ENCODE assay signal across 9 mouse cellular contexts in genomic region chr4:156227752-156228392, GRCm38 (mm10). TPM values are rescaled to one million over a fixed set of nuclear protein-coding genes. Genes with fewer than 3 reads are reported as not detected.
A peak's percentile ranks its signal among the peaks of the same experiment; 100 is the strongest.
DNase-seq lines count a peak whose midpoint lies in the region; ATAC-seq and TF ChIP-seq lines count a peak whose summit lies in the region.
"Had no signal": no experiment of that assay in that cellular context is flagged by ENCODE, and none has a peak within 500 bp of the region (broad histone marks: within the 10 kb centered on the region; RNA-seq: fewer than 3 reads in every experiment).

No protein-coding gene starts in this region.

- no peak for DNase-seq in neural tube, embryonic 10.5 days (ENCODE audit: extremely low spot score, low spot score)
- DNase-seq in forebrain, embryonic 14.5 days (ENCODE audit: low spot score) = peak; percentile 25
- DNase-seq in kidney, postnatal 0 days (ENCODE audit: low spot score) = no peak
- no peak for DNase-seq in spleen, postnatal 10 days (ENCODE audit: low spot score in 2 of 2)
- DNase-seq in right cerebral cortex, postnatal 25 days = no peak
- no peak for DNase-seq in thymus, postnatal 4 days

- H3K4me1 ChIP-seq in neural tube, embryonic 13.5 days (replicated peaks) = peaks cover 11% of the 10 kb centered on the region
- no peaks in the 10 kb centered on the region for H3K4me1 ChIP-seq in forebrain, embryonic 14.5 days (ENCODE audit: control insufficient read depth, insufficient read depth, low read length)
- 0 out of 2 replicates have a peak, but pooled peaks cover 4% of the 10 kb centered on the region for H3K4me1 ChIP-seq in kidney, postnatal 0 days (replicated peaks; ENCODE audit: insufficient read depth, low read length)
- H3K4me1 ChIP-seq: neural tube, embryonic 12.5 days had no signal

- ATAC-seq in neural tube, embryonic 13.5 days (ENCODE audit: low read depth) = no peak
- ATAC-seq in forebrain, embryonic 14.5 days = peak; percentile 35; the same call in 1 of the 2 replicates
- 0 out of 2 replicates have a peak, but pooled peaks have one; percentile 8 for ATAC-seq in kidney, postnatal 0 days (replicated peaks; ENCODE audit: low FRiP score, low read depth)

- no peaks in the 10 kb centered on the region for H3K9me3 ChIP-seq in neural tube, embryonic 13.5 days
- no peaks in the 10 kb centered on the region for H3K9me3 ChIP-seq in forebrain, embryonic 14.5 days (replicated peaks; ENCODE audit: control insufficient read depth, low read length)
- no peaks in the 10 kb centered on the region for H3K9me3 ChIP-seq in kidney, postnatal 0 days (replicated peaks; ENCODE audit: low read length)
- H3K9me3 ChIP-seq: neural tube, embryonic 12.5 days had no signal

- no peak for TF ChIP-seq CTCF in kidney, postnatal 0 days (IDR thresholded peaks at IDR 0.05; ENCODE audit: low read depth)

- H3K79me2 ChIP-seq in macrophage (ENCODE audit: inconsistent target) = peaks cover 11% of the 10 kb centered on the region; the same call in 1 of the 2 replicates

- H3K27me3 ChIP-seq in neural tube, embryonic 13.5 days = no peaks in the 10 kb centered on the region
- no peaks in the 10 kb centered on the region for H3K27me3 ChIP-seq in forebrain, embryonic 14.5 days (replicated peaks; ENCODE audit: control insufficient read depth, insufficient read depth, low read length)
- H3K27me3 ChIP-seq in kidney, postnatal 0 days (ENCODE audit: insufficient read depth, low read length) = no peaks in the 10 kb centered on the region
- H3K27me3 ChIP-seq: neural tube, embryonic 12.5 days had no signal

- no peak overlapping the region for H3K27ac ChIP-seq in neural tube, embryonic 13.5 days (replicated peaks)
- no peak overlapping the region for H3K27ac ChIP-seq in forebrain, embryonic 14.5 days (ENCODE audit: low read depth, low read length)
- no peak overlapping the region for H3K27ac ChIP-seq in kidney, postnatal 0 days
- peak overlapping the region; percentile 60 for H3K27ac ChIP-seq in macrophage
- H3K27ac ChIP-seq: neural tube, embryonic 12.5 days had no signal

- H3K4me2 ChIP-seq in neural tube, embryonic 13.5 days = no peak overlapping the region; the same call in 1 of the 2 replicates
- H3K4me2 ChIP-seq in forebrain, embryonic 14.5 days (ENCODE audit: low read length) = 0 out of 2 replicates have a peak overlapping the region, but pooled peaks have one; percentile 3
- peak overlapping the region; percentile 26 for H3K4me2 ChIP-seq in kidney, postnatal 0 days (ENCODE audit: low read length)
- H3K4me2 ChIP-seq: neural tube, embryonic 12.5 days had no signal

- no peak overlapping the region for H3K4me3 ChIP-seq in neural tube, embryonic 13.5 days
- no peak overlapping the region for H3K4me3 ChIP-seq in forebrain, embryonic 14.5 days (ENCODE audit: low read depth, low read length)
- no peak overlapping the region for H3K4me3 ChIP-seq in kidney, postnatal 0 days (replicated peaks; ENCODE audit: low read depth, low read length)
- H3K4me3 ChIP-seq in macrophage (ENCODE audit: inconsistent target) = peak overlapping the region; percentile 37
- H3K4me3 ChIP-seq: neural tube, embryonic 12.5 days had no signal

- WGBS in neural tube, embryonic 13.5 days = 41% methylated on average over 18 of the region's 18 CpGs
- 31% methylated on average over 18 of the region's 18 CpGs for WGBS in forebrain, embryonic 14.5 days
- 36% methylated on average over 18 of the region's 18 CpGs for WGBS in kidney, postnatal 0 days
- WGBS in macrophage (ENCODE audit: missing documents) = 60% methylated on average over 15 of the region's 18 CpGs

- peaks cover 52% of the 10 kb centered on the region for H3K36me3 ChIP-seq in neural tube, embryonic 13.5 days
- peaks cover 37% of the 10 kb centered on the region for H3K36me3 ChIP-seq in forebrain, embryonic 14.5 days (ENCODE audit: control insufficient read depth, insufficient read depth, low read length)
- H3K36me3 ChIP-seq in kidney, postnatal 0 days (ENCODE audit: insufficient read depth, low read length) = peaks cover 16% of the 10 kb centered on the region
- peaks cover 45% of the 10 kb centered on the region; the same call in 1 of the 2 replicates for H3K36me3 ChIP-seq in macrophage (ENCODE audit: inconsistent target)

- peak overlapping the region; percentile 31; the same call in 1 of the 2 replicates for H3K9ac ChIP-seq in neural tube, embryonic 13.5 days
- no peak overlapping the region for H3K9ac ChIP-seq in forebrain, embryonic 14.5 days (ENCODE audit: low read length)
- H3K9ac ChIP-seq in kidney, postnatal 0 days (ENCODE audit: low read depth, low read length) = 0 out of 2 replicates have a peak overlapping the region, but pooled peaks have one; percentile 31
- H3K9ac ChIP-seq: neural tube, embryonic 12.5 days had no signal

RNA-seq across cellular contexts. Expression of gene Plekhn1, which starts 6.8 kb away (rescaled TPM):
- 26.1 and 27.3 TPM in 2 replicates for polyA plus RNA-seq in neural tube, embryonic 13.5 days (2015; fragmentation: Nextera tagmentation; extraction: Ambion mirVana)
- polyA plus RNA-seq in forebrain, embryonic 14.5 days (2014; fragmentation: Nextera tagmentation; extraction: Ambion mirVana) = 19.2 and 21.7 TPM in 2 replicates
- 12.7 and 13.1 TPM in 2 replicates for polyA plus RNA-seq in kidney, postnatal 0 days (2015; fragmentation: Nextera tagmentation; extraction: Ambion mirVana)
- 100 to 1,000 TPM; 163 to 459 (median 259) TPM for total RNA-seq in macrophage (2018; cell fraction: chromatin; rRNA removed)
- total RNA-seq in macrophage (2018; cell fraction: cytosol; rRNA removed) = 10 to 100 TPM in 25 of 26 experiments, 1 to 10 TPM in 1; 8.7 to 31.5 (median 18.3) TPM
- 100 to 1,000 TPM; 114 to 393 (median 158) TPM for total RNA-seq in macrophage (2018; cell fraction: nucleus; rRNA removed)
- polyA plus RNA-seq in macrophage (2018) = 16.9 to 22.6 TPM (median 18.8 TPM) in 3 replicates

RNA-seq across cellular contexts. Expression of gene Noc2l, which starts 7.9 kb away (rescaled TPM):
- polyA plus RNA-seq in neural tube, embryonic 13.5 days (2015; fragmentation: Nextera tagmentation; extraction: Ambion mirVana) = 49.5 and 54.8 TPM in 2 replicates
- polyA plus RNA-seq in forebrain, embryonic 14.5 days (2014; fragmentation: Nextera tagmentation; extraction: Ambion mirVana) = 43.3 and 45.5 TPM in 2 replicates
- polyA plus RNA-seq in kidney, postnatal 0 days (2015; fragmentation: Nextera tagmentation; extraction: Ambion mirVana) = 49.2 and 50.7 TPM in 2 replicates
- 100 to 1,000 TPM in 3 of 26 experiments, 10 to 100 TPM in 23; 32.1 to 140 (median 70.3) TPM for total RNA-seq in macrophage (2018; cell fraction: chromatin; rRNA removed)
- total RNA-seq in macrophage (2018; cell fraction: cytosol; rRNA removed) = 10 to 100 TPM; 44.6 to 72.9 (median 57.6) TPM
- 100 to 1,000 TPM in 1 of 26 experiments, 10 to 100 TPM in 25; 36.3 to 111 (median 55.7) TPM for total RNA-seq in macrophage (2018; cell fraction: nucleus; rRNA removed)
- polyA plus RNA-seq in macrophage (2018) = 52.2 to 93.1 TPM (median 59.9 TPM) in 3 replicates

RNA-seq across cellular contexts. Expression of gene Perm1, which starts 12.2 kb away (rescaled TPM):
- 1.8 TPM in 2 replicates for polyA plus RNA-seq in neural tube, embryonic 13.5 days (2015; fragmentation: Nextera tagmentation; extraction: Ambion mirVana)
- polyA plus RNA-seq in forebrain, embryonic 14.5 days (2014; fragmentation: Nextera tagmentation; extraction: Ambion mirVana) = 0.83 and 0.99 TPM in 2 replicates
- 0.56 and 0.71 TPM in 2 replicates for polyA plus RNA-seq in kidney, postnatal 0 days (2015; fragmentation: Nextera tagmentation; extraction: Ambion mirVana)
- total RNA-seq in macrophage (2018; cell fraction: chromatin; rRNA removed) = 1 to 10 TPM in 4 of 26 experiments, under 1 TPM in 19, not detected in 3; 0.20 to 1.7 (median 0.54) TPM
- total RNA-seq in macrophage (2018; cell fraction: cytosol; rRNA removed) = under 1 TPM in 23 of 26 experiments, not detected in 3; 0.03 to 0.19 (median 0.07) TPM
- 1 to 10 TPM in 6 of 26 experiments, under 1 TPM in 18, not detected in 2; 0.21 to 2.0 (median 0.54) TPM for total RNA-seq in macrophage (2018; cell fraction: nucleus; rRNA removed)
- polyA plus RNA-seq in macrophage (2018) = 0.06 to 0.12 TPM in 2 of 3 replicates, not detected in the other

RNA-seq across cellular contexts. Expression of gene AW011738, which starts 24.8 kb away (rescaled TPM):
- 5.1 and 5.6 TPM in 2 replicates for polyA plus RNA-seq in neural tube, embryonic 13.5 days (2015; fragmentation: Nextera tagmentation; extraction: Ambion mirVana)
- polyA plus RNA-seq in forebrain, embryonic 14.5 days (2014; fragmentation: Nextera tagmentation; extraction: Ambion mirVana) = 1.2 TPM in 2 replicates
- polyA plus RNA-seq in kidney, postnatal 0 days (2015; fragmentation: Nextera tagmentation; extraction: Ambion mirVana) = 4.8 and 5.1 TPM in 2 replicates
- 10 to 100 TPM in 14 of 26 experiments, 1 to 10 TPM in 12; 1.3 to 27.5 (median 13.3) TPM for total RNA-seq in macrophage (2018; cell fraction: chromatin; rRNA removed)
- total RNA-seq in macrophage (2018; cell fraction: cytosol; rRNA removed) = 10 to 100 TPM in 2 of 26 experiments, 1 to 10 TPM in 24; 1.3 to 12.4 (median 6.7) TPM
- 10 to 100 TPM in 17 of 26 experiments, 1 to 10 TPM in 9; 1.6 to 46.6 (median 18.6) TPM for total RNA-seq in macrophage (2018; cell fraction: nucleus; rRNA removed)
- polyA plus RNA-seq in macrophage (2018) = 0.53 to 3.8 TPM (median 0.88 TPM) in 3 replicates

RNA-seq across cellular contexts. Expression of gene Isg15, which starts 27.3 kb away (rescaled TPM):
- 0.84 and 2.2 TPM in 2 replicates for polyA plus RNA-seq in neural tube, embryonic 13.5 days (2015; fragmentation: Nextera tagmentation; extraction: Ambion mirVana)
- 0.61 and 1.1 TPM in 2 replicates for polyA plus RNA-seq in forebrain, embryonic 14.5 days (2014; fragmentation: Nextera tagmentation; extraction: Ambion mirVana)
- polyA plus RNA-seq in kidney, postnatal 0 days (2015; fragmentation: Nextera tagmentation; extraction: Ambion mirVana) = 14.9 and 20.6 TPM in 2 replicates
- 100 to 1,000 TPM in 17 of 26 experiments, 10 to 100 TPM in 7, 1 to 10 TPM in 2; 8.7 to 297 (median 169) TPM for total RNA-seq in macrophage (2018; cell fraction: chromatin; rRNA removed)
- total RNA-seq in macrophage (2018; cell fraction: cytosol; rRNA removed) = 1,000 to 10,000 TPM in 14 of 26 experiments, 100 to 1,000 TPM in 11, 10 to 100 TPM in 1; 99.2 to 2,982 (median 1,363) TPM
- total RNA-seq in macrophage (2018; cell fraction: nucleus; rRNA removed) = 1,000 to 10,000 TPM in 9 of 26 experiments, 100 to 1,000 TPM in 10, 10 to 100 TPM in 7; 24.1 to 1,393 (median 399) TPM
- polyA plus RNA-seq in macrophage (2018) = 62.5 to 462 TPM (median 183 TPM) in 3 replicates
